Mouse (Mus musculus): ENCODE measurements at regions not wholly inside any gene's neighbourhood (a gene's known extent, or its start where the extent isn't known, plus 50 kb on each side); places are given as distances from the start of the nearest gene placed in this dataset.

DNA sequence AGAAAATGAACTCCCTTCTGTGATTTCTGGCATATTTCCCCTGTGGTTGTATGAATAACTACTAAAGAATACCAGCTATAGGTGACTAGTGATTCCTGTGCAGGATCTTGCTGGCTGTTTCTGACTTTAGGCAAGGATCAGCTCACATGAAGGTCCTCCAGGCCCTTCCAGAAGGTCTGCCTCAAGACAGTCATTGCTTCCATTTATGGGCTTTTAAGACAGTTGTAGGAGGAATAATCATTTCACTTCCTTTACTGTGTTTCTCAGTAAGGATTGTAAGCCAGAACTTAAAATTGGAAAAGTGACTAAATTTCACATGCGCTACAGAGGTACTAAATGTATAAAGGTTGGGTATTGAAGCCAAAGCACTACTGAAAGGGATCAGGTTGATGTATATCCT lies 2303.5 kb upstream of the Lrrc6 start:
- TF ChIP-seq CTCF (conservative IDR thresholded peaks at IDR 0.05; ENCODE audit: insufficient read depth, insufficient read length, low read depth, low read length) (no peak), POLR2A (IDR thresholded peaks at IDR 0.05; ENCODE audit: low read depth, low read length) (no peak)
